Mouse (Mus musculus): ENCODE results near the gene Tmc8. TPM values are rescaled to one million over a fixed set of nuclear protein-coding genes. Genes with fewer than 3 reads are reported as not detected.

Tmc8 gene
- polyA plus RNA-seq, 1 experiment, result 5.3 TPM

DNA sequence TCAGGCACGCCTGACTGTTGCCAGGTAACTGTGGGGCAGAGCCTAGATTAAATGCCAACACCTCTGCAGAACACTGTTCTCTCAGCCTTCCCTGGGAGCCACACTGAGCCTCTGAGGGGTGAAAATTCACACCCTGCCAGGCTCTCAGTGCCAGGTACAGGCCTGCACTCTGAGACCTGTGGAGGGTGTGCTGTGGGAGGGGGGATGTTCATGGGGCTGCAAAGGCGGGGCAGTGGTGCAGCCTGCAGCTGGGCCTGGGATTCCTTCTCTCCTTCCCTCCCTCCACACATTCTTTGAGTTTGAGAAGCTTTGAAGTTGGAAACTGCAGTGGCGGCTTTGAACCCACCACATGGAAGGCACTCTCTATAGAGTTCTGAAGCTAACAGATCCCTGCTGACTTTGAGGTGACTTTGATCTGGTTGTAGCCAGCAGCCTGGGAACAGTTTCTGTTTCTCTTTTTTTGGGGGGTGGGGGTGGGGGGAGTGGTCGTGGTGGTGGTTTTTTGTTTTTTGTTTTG, 12.2 kb downstream of the Tmc8 start:
- no peak for TF ChIP-seq CTCF (conservative IDR thresholded peaks at IDR 0.05; ENCODE audit: insufficient read depth, insufficient read length, low read depth, low read length)
- no peak for TF ChIP-seq POLR2A (IDR thresholded peaks at IDR 0.05; ENCODE audit: low read depth, low read length)
- no peaks in the 10 kb centered on the region for H3K36me3 ChIP-seq (ENCODE audit: control insufficient read depth, insufficient read depth, low read length)
- H3K27me3 ChIP-seq (replicated peaks; ENCODE audit: control insufficient read depth, insufficient read depth, low read length), result no peaks in the 10 kb centered on the region
- 83% methylated on average over 4 of the region's 4 CpGs for WGBS
- no peak overlapping the region for H3K27ac ChIP-seq (ENCODE audit: insufficient read depth, low read depth, low read length)
- no peak overlapping the region for H3K4me3 ChIP-seq (ENCODE audit: insufficient read depth, low read depth, low read length)
- H3K4me1 ChIP-seq (ENCODE audit: control insufficient read depth, insufficient read depth, low read length), result peaks cover 3% of the 10 kb centered on the region; the same call in 1 of the 2 replicates
- DNase-seq, result no peak

- H3K36me3 ChIP-seq (ENCODE audit: control insufficient read depth, insufficient read depth, low read length), result no peaks in the 10 kb centered on the region
- no peaks in the 10 kb centered on the region for H3K27me3 ChIP-seq (replicated peaks; ENCODE audit: control insufficient read depth, insufficient read depth, low read length)
- H3K4me1 ChIP-seq (ENCODE audit: control insufficient read depth, insufficient read depth, low read length), result peaks cover 3% of the 10 kb centered on the region; the same call in 1 of the 2 replicates
- no peak for DNase-seq
- no peak overlapping the region for H3K4me3 ChIP-seq (ENCODE audit: insufficient read depth, low read depth, low read length)
- TF ChIP-seq POLR2A (IDR thresholded peaks at IDR 0.05; ENCODE audit: low read depth, low read length), result no peak
- no peak for TF ChIP-seq CTCF (conservative IDR thresholded peaks at IDR 0.05; ENCODE audit: insufficient read depth, insufficient read length, low read depth, low read length)
- no peak overlapping the region for H3K27ac ChIP-seq (ENCODE audit: insufficient read depth, low read depth, low read length)
- 72% methylated on average over 5 of the region's 5 CpGs for WGBS
Measured at GRCm38 (mm10) chr11:117796954-117797353, 15.1 kb downstream of the Tmc8 start.

GRCm38 (mm10) chr11:117797511-117798159, 15.8 kb downstream of the Tmc8 start, which contains the start of gene 6030468B19Rik:
Gene 6030468B19Rik (plus strand): TSS chr11:117797660.
- H3K4me1 ChIP-seq (ENCODE audit: control insufficient read depth, insufficient read depth, low read length), result no peaks in the 10 kb centered on the region
- H3K27ac ChIP-seq (ENCODE audit: insufficient read depth, low read depth, low read length), result no peak within 1 kb of the TSS
- no peaks in the 10 kb centered on the region for H3K27me3 ChIP-seq (replicated peaks; ENCODE audit: control insufficient read depth, insufficient read depth, low read length)
- no peak within 1 kb of the TSS for H3K4me3 ChIP-seq (ENCODE audit: insufficient read depth, low read depth, low read length)
- TF ChIP-seq POLR2A (IDR thresholded peaks at IDR 0.05; ENCODE audit: low read depth, low read length), result no peak
- no peak for TF ChIP-seq CTCF (conservative IDR thresholded peaks at IDR 0.05; ENCODE audit: insufficient read depth, insufficient read length, low read depth, low read length)
- WGBS, result 71% methylated on average over 9 of the region's 9 CpGs
- no peak for DNase-seq
- H3K36me3 ChIP-seq (ENCODE audit: control insufficient read depth, insufficient read depth, low read length), result no peaks in the 10 kb centered on the region

- Histone ChIP-seq H3K36me3 (ENCODE audit: control insufficient read depth, insufficient read depth, low read length) (no peaks in the 10 kb centered on the region), H3K4me3 (ENCODE audit: insufficient read depth, low read depth, low read length) (no peak overlapping the region), H3K27ac (ENCODE audit: insufficient read depth, low read depth, low read length) (no peak overlapping the region), H3K4me1 (ENCODE audit: control insufficient read depth, insufficient read depth, low read length) (no peaks in the 10 kb centered on the region), H3K27me3 (replicated peaks; ENCODE audit: control insufficient read depth, insufficient read depth, low read length) (no peaks in the 10 kb centered on the region)
- WGBS, result 58% methylated on average over 2 of the region's 2 CpGs
- TF ChIP-seq CTCF (conservative IDR thresholded peaks at IDR 0.05; ENCODE audit: insufficient read depth, insufficient read length, low read depth, low read length) (no peak), POLR2A (IDR thresholded peaks at IDR 0.05; ENCODE audit: low read depth, low read length) (no peak)
- no peak for DNase-seq
Measured at GRCm38 (mm10) chr11:117798160-117798541, 16.3 kb downstream of the Tmc8 start.

DNA sequence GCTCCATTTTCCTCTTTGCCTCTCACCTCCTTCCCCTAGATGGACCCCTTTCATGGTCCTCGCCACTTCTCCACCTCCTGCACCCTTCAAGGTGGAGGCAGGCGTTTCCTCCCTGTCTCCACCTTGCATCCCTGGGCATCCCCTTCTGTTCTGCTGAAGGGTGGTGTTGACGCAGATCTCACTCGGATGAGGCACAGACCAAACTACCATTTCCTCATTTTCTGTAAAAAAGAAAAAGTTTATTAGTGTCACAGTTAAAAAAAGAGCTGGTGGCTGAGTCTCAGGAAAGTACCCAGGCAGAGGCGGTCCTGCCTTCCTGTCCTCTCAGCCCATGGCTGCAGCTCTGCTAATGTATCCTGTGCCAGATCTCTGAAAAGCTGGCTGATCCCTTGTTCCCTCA, 17.3 kb downstream of the Tmc8 start:
- Histone ChIP-seq H3K27me3 (replicated peaks; ENCODE audit: control insufficient read depth, insufficient read depth, low read length) (no peaks in the 10 kb centered on the region), H3K4me1 (ENCODE audit: control insufficient read depth, insufficient read depth, low read length) (no peaks in the 10 kb centered on the region), H3K36me3 (ENCODE audit: control insufficient read depth, insufficient read depth, low read length) (no peaks in the 10 kb centered on the region), H3K4me3 (ENCODE audit: insufficient read depth, low read depth, low read length) (no peak overlapping the region), H3K27ac (ENCODE audit: insufficient read depth, low read depth, low read length) (no peak overlapping the region)
- WGBS, result 75% methylated on average over 5 of the region's 5 CpGs
- no peak for TF ChIP-seq POLR2A (IDR thresholded peaks at IDR 0.05; ENCODE audit: low read depth, low read length)
- TF ChIP-seq CTCF (conservative IDR thresholded peaks at IDR 0.05; ENCODE audit: insufficient read depth, insufficient read length, low read depth, low read length), result no peak
- no peak for DNase-seq

DNA sequence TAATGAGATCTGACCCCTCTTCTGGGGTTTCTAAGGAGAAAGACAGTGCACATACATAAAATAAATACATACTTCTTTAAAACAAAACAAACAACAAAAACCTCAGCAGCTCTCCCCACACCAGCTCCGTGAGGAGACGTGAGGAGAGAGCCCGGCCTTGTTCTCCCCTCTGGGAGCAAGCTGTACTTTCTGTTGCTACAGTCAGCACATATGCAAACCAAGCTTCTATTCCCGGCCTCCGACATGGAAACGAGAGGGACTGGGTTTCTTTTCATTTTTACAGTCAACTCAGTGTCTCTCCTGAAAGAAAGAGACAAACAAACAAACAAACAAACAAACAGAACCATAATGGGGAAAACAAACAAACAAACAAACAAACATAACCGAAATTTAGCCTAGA, 18.2 kb downstream of the Tmc8 start:
- TF ChIP-seq CTCF (conservative IDR thresholded peaks at IDR 0.05; ENCODE audit: insufficient read depth, insufficient read length, low read depth, low read length) (no peak), POLR2A (IDR thresholded peaks at IDR 0.05; ENCODE audit: low read depth, low read length) (no peak)
- 86% methylated on average over 7 of the region's 7 CpGs for WGBS

GRCm38 (mm10) chr11:117801650-117802049, 19.8 kb downstream of the Tmc8 start:
- no peak overlapping the region for H3K27ac ChIP-seq (ENCODE audit: insufficient read depth, low read depth, low read length)
- 75% methylated on average over 7 of the region's 7 CpGs for WGBS
- H3K4me3 ChIP-seq (ENCODE audit: insufficient read depth, low read depth, low read length), result no peak overlapping the region
- DNase-seq, result no peak
- TF ChIP-seq CTCF (conservative IDR thresholded peaks at IDR 0.05; ENCODE audit: insufficient read depth, insufficient read length, low read depth, low read length), result no peak
- no peaks in the 10 kb centered on the region for H3K4me1 ChIP-seq (ENCODE audit: control insufficient read depth, insufficient read depth, low read length)
- no peaks in the 10 kb centered on the region for H3K36me3 ChIP-seq (ENCODE audit: control insufficient read depth, insufficient read depth, low read length)
- no peaks in the 10 kb centered on the region for H3K27me3 ChIP-seq (replicated peaks; ENCODE audit: control insufficient read depth, insufficient read depth, low read length)

More for the DNA sequence above, 18.2 kb downstream of the Tmc8 start:
- Histone ChIP-seq H3K27ac (ENCODE audit: insufficient read depth, low read depth, low read length) (no peak overlapping the region), H3K4me3 (ENCODE audit: insufficient read depth, low read depth, low read length) (no peak overlapping the region), H3K4me1 (ENCODE audit: control insufficient read depth, insufficient read depth, low read length) (no peaks in the 10 kb centered on the region), H3K36me3 (ENCODE audit: control insufficient read depth, insufficient read depth, low read length) (no peaks in the 10 kb centered on the region), H3K27me3 (replicated peaks; ENCODE audit: control insufficient read depth, insufficient read depth, low read length) (no peaks in the 10 kb centered on the region)
- DNase-seq, result no peak

All from kidney, adult 2 months (tissue).